Mouse (Mus musculus) liver, postnatal 0 days (tissue): Measurements from ENCODE around the gene Zfp64. TPM values are rescaled to one million over a fixed set of nuclear protein-coding genes. Genes with fewer than 3 reads are reported as not detected.
A peak's percentile ranks its signal among the peaks of the same experiment; 100 is the strongest.

Source experiments
- ATAC-seq: fragments of 200-750 bp; cut with Nextera tagmentation; 2 replicates; pipeline ENCODE4 v1.8.0; 2017; ENCODE audit warnings: mild to moderate bottlenecking, moderate library complexity
- DNase-seq: peaks from one replicate; pipeline ENCODE4 v3.0.0-alpha.2; 2016
- H3K27ac ChIP-seq: fragments of 300-500 bp; sonication (generic); 2 replicates; pipeline ENCODE4 v1.5.1; 2014; ENCODE audit warnings: antibody characterized with exemption, moderate library complexity, mild to moderate bottlenecking, low read depth
- H3K27me3 ChIP-seq: fragments of 300-500 bp; sonication (generic); 2 replicates; pipeline ENCODE4 v1.6.1; 2014; ENCODE audit warnings: low read length, control low read depth, mixed read lengths; ENCODE audit not compliant: insufficient read depth
- H3K36me3 ChIP-seq: fragments of 300-500 bp; sonication (generic); replicated peaks from 2 replicates; pipeline ENCODE4 v1.6.1; 2014; ENCODE audit warnings: mild to moderate bottlenecking, control low read depth, low read length, moderate library complexity, mixed read lengths; ENCODE audit not compliant: insufficient read depth
- H3K4me1 ChIP-seq: fragments of 300-500 bp; sonication (generic); 2 replicates; pipeline ENCODE4 v1.6.1; 2014; ENCODE audit warnings: antibody characterized with exemption, mild to moderate bottlenecking, control low read depth; ENCODE audit not compliant: insufficient read depth
- H3K4me2 ChIP-seq: fragments of 300-500 bp; sonication (generic); 2 replicates; pipeline ENCODE4 v1.6.1; 2014; ENCODE audit warnings: low read depth, mild to moderate bottlenecking, low read length, moderate library complexity, mixed read lengths
- H3K4me3 ChIP-seq: fragments of 300-500 bp; sonication (generic); 2 replicates; pipeline ENCODE4 v1.5.1; 2014; ENCODE audit warnings: low read depth, low read length
- H3K9ac ChIP-seq: fragments of 300-500 bp; sonication (generic); replicated peaks from 2 replicates; pipeline ENCODE4 v1.6.1; 2014; ENCODE audit warnings: mild to moderate bottlenecking, moderate library complexity
- H3K9me3 ChIP-seq: fragments of 300-500 bp; sonication (generic); 2 replicates; pipeline ENCODE4 v1.6.1; 2016; ENCODE audit warnings: mild to moderate bottlenecking, control low read depth, low read length, mixed read lengths
- CTCF ChIP-seq: sonication (generic); IDR thresholded peaks from 2 replicates; pipeline ENCODE4 v1.5.1; 2016; ENCODE audit warnings: antibody characterized with exemption, low read depth
- EP300 ChIP-seq: IDR thresholded peaks from 2 replicates; pipeline ENCODE4 v1.6.1; 2016; ENCODE audit warnings: antibody characterized with exemption, low read depth, mild to moderate bottlenecking
- WGBS: fragments of 180-500 bp; shearing (Covaris S2); extraction: QIAGEN DNeasy Blood & Tissue Kit; methylation state at CpG from one replicate; pipeline ENCODE4 v1.1.7; 2014; ENCODE audit not compliant: insufficient replicate concordance; 5-methylcytosine and 5-hydroxymethylcytosine counted together
- polyA plus RNA-seq: library from polyadenylated mRNA; unstranded; fragments of >200 nt; fragmentation: Nextera tagmentation; extraction: Ambion mirVana; gene quantifications from 2 replicates; pipeline ENCODE4 v1.2.1, GENCODE M21; 2015

The Zfp64 gene
- polyA plus RNA-seq = 7.1 and 7.2 TPM in 2 replicates

DNA sequence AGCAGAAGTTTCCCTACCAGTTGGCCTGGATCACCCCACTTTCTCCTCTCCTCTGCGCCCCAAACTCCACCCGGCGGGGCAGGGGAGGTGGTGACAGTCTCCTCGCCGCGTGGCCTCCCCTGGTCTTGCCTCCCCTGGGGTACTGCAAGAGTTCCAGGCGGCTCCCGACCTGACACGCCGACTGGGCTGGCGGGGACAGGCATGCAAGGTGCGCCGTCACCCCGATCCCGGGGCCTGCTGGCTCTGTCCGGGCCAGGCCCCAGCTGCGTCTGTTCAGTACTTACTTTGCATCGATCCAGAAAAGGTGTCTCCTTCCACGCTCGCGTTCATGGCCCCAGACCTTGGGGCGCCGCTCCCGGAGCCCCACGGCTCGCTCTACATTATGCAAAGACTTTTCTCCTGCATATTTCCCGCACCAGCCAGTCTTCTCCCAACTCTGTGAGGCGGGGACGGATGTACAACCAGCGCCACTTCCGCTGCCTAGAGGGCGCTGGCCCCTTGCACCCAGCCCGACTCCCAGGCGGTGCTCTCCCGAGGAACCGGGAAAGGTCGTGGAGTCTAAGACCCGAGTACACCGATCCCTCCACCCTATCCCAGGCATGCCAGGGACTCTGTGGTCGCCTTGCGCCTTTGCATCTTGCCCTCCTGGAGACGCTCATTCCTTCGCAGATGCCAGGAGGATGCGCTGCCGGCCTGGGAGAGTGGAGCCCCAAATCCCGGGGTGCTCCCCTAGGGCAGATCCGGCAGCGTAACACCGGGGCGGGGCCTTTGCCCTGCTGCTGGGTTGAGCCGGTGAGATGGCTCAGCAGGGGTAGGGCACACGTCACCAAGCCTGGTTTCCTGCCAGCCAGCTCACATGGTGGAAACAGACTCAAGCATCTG, at the start of gene Zfp64:
TSS of gene Zfp64 (minus strand) at position 753 of the 882 bp plus-strand sequence.
- Histone ChIP-seq H3K27me3 (no peaks in the 10 kb centered on the region), H3K4me2 (peak within 1 kb of the TSS; percentile 90), H3K36me3 (peaks cover 13% of the 10 kb centered on the region; the same call in 1 of the 2 replicates), H3K9ac (peak within 1 kb of the TSS; percentile 85), H3K27ac (peak within 1 kb of the TSS; percentile 90), H3K9me3 (no peaks in the 10 kb centered on the region), H3K4me3 (peak within 1 kb of the TSS; percentile 84), H3K4me1 (peaks cover 15% of the 10 kb centered on the region)
- ATAC-seq (peak; percentile 93), DNase-seq (peak; percentile 87)
- TF ChIP-seq CTCF = peak; percentile 71
- TF ChIP-seq EP300 = no peak
- WGBS = 0% methylated on average over 51 of the region's 52 CpGs

DNA sequence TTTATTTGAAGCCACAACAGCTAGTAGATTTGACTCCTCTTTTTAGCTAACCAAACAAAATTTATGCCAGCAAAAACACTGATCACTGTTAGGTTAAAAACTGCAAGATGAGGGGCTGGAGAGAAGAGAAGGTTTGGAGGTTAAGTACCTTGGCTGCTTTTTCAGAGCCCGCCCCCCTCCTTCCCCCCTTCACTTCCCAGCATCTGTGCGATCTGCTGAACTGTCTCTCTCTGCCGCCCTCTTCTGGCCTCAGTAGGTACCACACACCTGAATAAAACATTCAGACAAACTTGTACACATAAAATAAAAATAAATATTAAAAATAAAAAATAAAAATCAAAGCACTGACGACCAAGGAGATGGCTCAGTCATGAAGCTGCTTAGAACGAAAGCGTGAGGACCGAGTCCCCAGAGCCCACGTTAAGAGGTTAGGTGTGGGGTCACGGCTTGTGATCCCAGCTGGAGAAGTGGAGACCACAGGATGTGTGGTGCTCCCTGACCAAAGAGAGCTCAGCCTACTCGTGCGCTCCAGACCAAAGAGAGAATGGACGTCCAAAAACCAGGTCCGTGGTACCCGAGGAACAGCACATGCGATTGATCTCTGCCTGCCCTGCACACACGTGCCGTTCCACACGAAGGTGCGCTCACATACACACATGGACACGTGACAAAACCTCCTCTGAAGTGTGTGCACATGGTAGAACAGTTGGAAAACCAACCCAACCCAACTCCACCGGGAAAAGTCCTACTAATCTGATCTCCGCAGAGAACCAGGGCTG, 37.4 kb upstream of the Zfp64 start:
- DNase-seq = peak; percentile 38
- 73% methylated on average over 22 of the region's 22 CpGs for WGBS
- no peak overlapping the region for H3K4me2 ChIP-seq

DNA sequence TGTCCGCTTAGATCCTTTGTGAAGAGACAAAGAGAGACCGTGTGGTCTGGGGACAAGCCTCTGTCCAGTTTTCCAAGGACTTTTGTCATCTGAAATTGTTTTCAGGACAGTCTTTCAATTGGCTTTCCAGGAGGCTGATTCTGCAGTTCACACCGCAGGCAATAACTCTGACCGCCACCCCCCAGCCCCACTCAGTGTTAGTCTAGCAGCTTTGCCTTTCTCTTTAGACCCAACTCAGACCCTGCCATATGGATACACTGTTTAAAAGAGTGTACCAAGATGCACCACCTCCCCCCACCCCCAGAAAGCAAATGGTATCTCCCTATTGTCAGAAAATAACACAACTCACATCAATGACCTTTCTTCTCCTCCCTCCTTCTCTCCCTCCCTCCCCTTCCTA, 35.6 kb upstream of the Zfp64 start:
- Histone ChIP-seq H3K4me3 (no peak overlapping the region), H3K9me3 (no peaks in the 10 kb centered on the region), H3K9ac (no peak overlapping the region), H3K36me3 (no peaks in the 10 kb centered on the region), H3K27me3 (no peaks in the 10 kb centered on the region), H3K27ac (no peak overlapping the region), H3K4me1 (no peaks in the 10 kb centered on the region), H3K4me2 (no peak overlapping the region)
- DNase-seq (no peak), ATAC-seq (no peak)
- WGBS = 88% methylated on average over 4 of the region's 4 CpGs
- TF ChIP-seq CTCF = no peak
- no peak for TF ChIP-seq EP300

More for the DNA sequence above, 37.4 kb upstream of the Zfp64 start:
- no peak for ATAC-seq
- no peak overlapping the region for H3K27ac ChIP-seq
- H3K4me1 ChIP-seq = no peaks in the 10 kb centered on the region
- no peaks in the 10 kb centered on the region for H3K9me3 ChIP-seq
- H3K4me3 ChIP-seq = no peak overlapping the region
- TF ChIP-seq EP300 (no peak), CTCF (peak; percentile 45)
- H3K9ac ChIP-seq = no peak overlapping the region
- H3K36me3 ChIP-seq = no peaks in the 10 kb centered on the region
- no peaks in the 10 kb centered on the region for H3K27me3 ChIP-seq

DNA sequence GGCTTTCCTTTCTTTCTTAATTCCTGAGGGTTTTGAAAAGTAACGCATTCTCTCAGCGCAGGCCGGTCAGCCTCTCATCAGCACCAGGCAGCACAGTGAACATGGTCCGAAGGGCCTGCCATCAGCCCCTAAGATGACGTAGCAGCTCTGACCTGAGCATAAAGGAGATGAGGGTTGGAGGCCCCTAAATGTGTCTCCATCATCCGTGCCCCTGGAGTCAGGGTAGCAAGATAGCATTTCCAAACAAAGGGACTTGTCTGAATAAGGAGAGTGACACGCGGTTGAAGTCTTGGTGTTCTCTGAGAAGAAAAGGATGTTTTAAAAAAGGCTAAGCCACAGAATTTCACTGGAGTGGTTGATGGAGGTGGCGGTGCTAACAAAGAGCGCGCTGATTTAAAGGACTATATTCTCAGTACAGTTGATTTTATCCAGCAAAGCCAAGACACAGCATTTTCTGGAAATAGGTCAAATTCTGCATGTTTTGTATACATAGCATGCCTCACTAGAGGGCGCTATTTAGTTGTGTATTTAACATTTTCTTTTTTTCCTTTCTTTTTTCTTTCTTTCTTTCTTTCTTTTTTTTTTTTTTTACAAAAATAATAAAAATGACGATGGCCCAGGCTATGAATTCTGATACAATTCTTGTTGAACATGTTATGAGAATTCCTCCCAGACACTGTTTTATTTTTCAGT, 34.8 kb upstream of the Zfp64 start:
- no peak overlapping the region for H3K9ac ChIP-seq
- TF ChIP-seq CTCF = peak; percentile 51
- TF ChIP-seq EP300 = no peak
- DNase-seq = no peak
- no peaks in the 10 kb centered on the region for H3K36me3 ChIP-seq
- no peak overlapping the region for H3K4me2 ChIP-seq
- no peak overlapping the region for H3K27ac ChIP-seq
- H3K4me3 ChIP-seq = no peak overlapping the region
- H3K4me1 ChIP-seq = no peaks in the 10 kb centered on the region
- H3K9me3 ChIP-seq = peaks cover 2% of the 10 kb centered on the region; the same call in 1 of the 2 replicates
- no peak for ATAC-seq
- H3K27me3 ChIP-seq = no peaks in the 10 kb centered on the region
- 59% methylated on average over 13 of the region's 13 CpGs for WGBS

DNA sequence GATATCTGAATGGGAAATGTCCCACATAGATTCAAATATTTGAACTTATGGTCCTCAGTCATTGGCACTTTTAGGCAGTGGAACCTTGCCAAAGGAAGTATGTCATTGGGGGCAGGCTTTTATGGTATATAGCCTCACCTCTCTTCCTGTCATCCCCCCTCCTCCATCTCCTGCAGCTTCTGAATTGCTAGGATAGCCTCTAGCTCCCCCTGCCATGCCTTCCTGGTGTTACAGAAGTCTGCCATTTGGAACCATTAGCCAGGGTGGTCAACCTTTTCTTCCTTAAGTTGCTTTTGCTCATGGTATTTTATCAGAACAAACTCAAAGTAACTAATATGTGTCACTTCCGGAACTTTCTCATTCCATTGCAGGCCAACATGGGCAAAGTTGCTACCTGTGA, 32.7 kb upstream of the Zfp64 start:
- no peak for ATAC-seq
- no peak for DNase-seq
- Histone ChIP-seq H3K27me3 (no peaks in the 10 kb centered on the region), H3K36me3 (no peaks in the 10 kb centered on the region), H3K4me1 (no peaks in the 10 kb centered on the region), H3K9me3 (peaks cover 2% of the 10 kb centered on the region; the same call in 1 of the 2 replicates), H3K9ac (no peak overlapping the region), H3K27ac (no peak overlapping the region), H3K4me3 (no peak overlapping the region), H3K4me2 (no peak overlapping the region)
- no peak for TF ChIP-seq EP300
- no peak for TF ChIP-seq CTCF
- WGBS = 70% methylated on average over 1 of the region's 1 CpGs
